Mouse (Mus musculus) heart, postnatal 0 days (tissue): ENCODE data around the gene Fam193b. TPM values are rescaled to one million over a fixed set of nuclear protein-coding genes. Genes with fewer than 3 reads are reported as not detected.

Experiments
- ATAC-seq: fragments of 200-750 bp; cut with Nextera tagmentation; 2 replicates; pipeline ENCODE4 v1.8.0; 2017; ENCODE audit warnings: low read depth, moderate number of reproducible peaks, moderate library complexity; ENCODE audit not compliant: insufficient read depth
- DNase-seq: peaks from one replicate; pipeline ENCODE4 v3.0.0-alpha.2; 2016; ENCODE audit warnings: low spot score
- H3K27ac ChIP-seq: fragments of 300-500 bp; sonication (generic); 2 replicates; pipeline ENCODE4 v1.5.1; 2014; ENCODE audit warnings: low read depth, mild to moderate bottlenecking
- H3K27me3 ChIP-seq: fragments of 300-500 bp; sonication (generic); 2 replicates; pipeline ENCODE4 v1.6.1; 2014; ENCODE audit warnings: low read length, mixed read lengths; ENCODE audit not compliant: control insufficient read depth, insufficient read depth
- H3K36me3 ChIP-seq: fragments of 300-500 bp; sonication (generic); replicated peaks from 2 replicates; pipeline ENCODE4 v1.6.1; 2014; ENCODE audit warnings: low read length, mixed read lengths; ENCODE audit not compliant: control insufficient read depth, insufficient read depth
- H3K4me1 ChIP-seq: fragments of 300-500 bp; sonication (generic); 2 replicates; pipeline ENCODE4 v1.6.1; 2014; ENCODE audit warnings: antibody characterized with exemption; ENCODE audit not compliant: control insufficient read depth, insufficient read depth
- H3K4me2 ChIP-seq: fragments of 300-500 bp; sonication (generic); 2 replicates; pipeline ENCODE4 v1.6.1; 2014; ENCODE audit warnings: low read depth, mild to moderate bottlenecking, low read length, moderate library complexity
- H3K4me3 ChIP-seq: fragments of 300-500 bp; sonication (generic); 2 replicates; pipeline ENCODE4 v1.5.1; 2014; ENCODE audit warnings: low read depth, low read length
- H3K9ac ChIP-seq: fragments of 300-500 bp; sonication (generic); replicated peaks from 2 replicates; pipeline ENCODE4 v1.6.1; 2014; ENCODE audit warnings: low read depth, low read length, mixed read lengths
- H3K9me3 ChIP-seq: fragments of 300-500 bp; sonication (generic); replicated peaks from 2 replicates; pipeline ENCODE4 v1.6.1; 2016; ENCODE audit warnings: low read length; ENCODE audit not compliant: control insufficient read depth
- CTCF ChIP-seq: IDR thresholded peaks from 2 replicates; pipeline ENCODE4 v1.5.1; 2016; ENCODE audit warnings: antibody characterized with exemption, control low read depth, low read depth
- EP300 ChIP-seq: IDR thresholded peaks from 2 replicates; pipeline ENCODE4 v1.6.1; 2016; ENCODE audit warnings: antibody characterized with exemption, low read depth
- WGBS: fragments of 180-500 bp; shearing (Covaris S2); extraction: QIAGEN DNeasy Blood & Tissue Kit; methylation state at CpG from one replicate; pipeline ENCODE4 v1.1.7; 2014; 5-methylcytosine and 5-hydroxymethylcytosine counted together
- polyA plus RNA-seq: library from polyadenylated mRNA; unstranded; fragments of >200 nt; fragmentation: Nextera tagmentation; extraction: Ambion mirVana; gene quantifications from 2 replicates; pipeline ENCODE4 v1.2.1, GENCODE M21; 2015
- total RNA-seq: library from RNA; depleted of rRNA; stranded (reverse); fragments of >200 nt; gene quantifications from 2 replicates; pipeline ENCODE4 v1.2.3, GENCODE M21; 2014; ENCODE audit warnings: low replicate concordance

Gene Fam193b
- total and polyA plus RNA-seq, 2 experiments from 2014 or later: 10.3 to 17.7 TPM

DNA sequence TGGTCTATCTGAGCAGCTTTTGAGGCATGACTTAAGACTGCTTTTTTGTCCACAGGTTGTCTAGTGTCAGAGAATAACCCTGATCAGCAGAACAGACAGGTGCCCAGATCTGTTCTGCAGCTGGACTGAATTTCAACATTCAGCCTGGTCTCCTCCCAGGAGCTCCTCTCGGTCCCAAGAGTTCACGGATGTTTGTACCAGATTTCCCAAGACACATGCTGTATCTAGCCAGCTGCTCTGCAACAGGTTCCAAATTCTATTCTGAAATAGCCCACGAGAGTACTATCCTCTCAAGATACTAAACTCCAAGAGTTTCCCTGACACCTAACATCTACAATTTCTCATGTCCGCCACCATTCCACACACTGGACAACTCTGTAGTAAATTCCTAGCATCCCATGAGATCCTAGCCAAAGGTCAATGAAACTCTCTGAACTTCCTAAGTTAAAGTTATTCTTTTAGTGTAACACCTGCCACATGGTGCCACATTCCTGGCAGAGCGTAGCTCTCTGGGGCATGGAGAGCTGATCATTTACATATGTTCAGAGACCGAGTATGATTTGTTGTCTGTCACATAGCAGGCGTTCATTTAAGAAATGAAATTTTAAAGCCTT is 7.5 kb downstream of the Fam193b start:
- ATAC-seq (no peak), DNase-seq (no peak)
- Histone ChIP-seq H3K4me3 (no peak overlapping the region), H3K9ac (no peak overlapping the region), H3K9me3 (no peaks in the 10 kb centered on the region), H3K27ac (no peak overlapping the region), H3K4me1 (no peaks in the 10 kb centered on the region), H3K36me3 (peaks cover 4% of the 10 kb centered on the region; the same call in 1 of the 2 replicates), H3K27me3 (no peaks in the 10 kb centered on the region), H3K4me2 (no peak overlapping the region)
- no peak for TF ChIP-seq EP300
- TF ChIP-seq CTCF: no peak
- 78% methylated on average over 7 of the region's 7 CpGs for WGBS

GRCm38 (mm10) chr13:55557499-55557898 is 13.4 kb downstream of the Fam193b start:
- no peak overlapping the region for H3K27ac ChIP-seq
- H3K9ac ChIP-seq: no peak overlapping the region
- no peaks in the 10 kb centered on the region for H3K4me1 ChIP-seq
- no peak overlapping the region for H3K4me2 ChIP-seq
- TF ChIP-seq EP300: no peak
- TF ChIP-seq CTCF: no peak
- H3K36me3 ChIP-seq: peaks cover 40% of the 10 kb centered on the region
- no peaks in the 10 kb centered on the region for H3K27me3 ChIP-seq
- H3K4me3 ChIP-seq: no peak overlapping the region
- ATAC-seq (no peak), DNase-seq (no peak)
- WGBS: 74% methylated on average over 6 of the region's 6 CpGs
- H3K9me3 ChIP-seq: no peaks in the 10 kb centered on the region

DNA sequence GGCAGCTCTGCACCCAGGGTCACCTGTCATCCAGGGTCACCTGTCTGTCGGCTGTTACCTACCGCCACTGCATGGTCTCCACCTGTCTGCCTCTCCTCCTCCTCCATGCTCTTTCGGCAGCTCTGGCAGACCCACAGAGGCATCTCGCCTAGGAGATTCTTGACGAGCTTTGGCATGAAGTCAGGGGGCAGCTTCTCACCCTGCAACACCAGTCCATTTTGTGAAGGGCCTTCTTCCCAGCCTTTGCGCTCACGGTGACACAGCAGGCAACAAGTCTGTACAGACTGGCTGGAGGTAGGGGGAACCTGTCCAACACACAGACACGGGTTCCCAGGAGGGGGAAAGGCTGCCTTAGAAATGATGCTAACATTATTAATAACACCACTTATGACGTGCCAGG is 15.0 kb downstream of the Fam193b start:
- Histone ChIP-seq H3K4me3 (no peak overlapping the region), H3K9me3 (no peaks in the 10 kb centered on the region), H3K36me3 (peaks cover 44% of the 10 kb centered on the region), H3K27ac (no peak overlapping the region), H3K27me3 (no peaks in the 10 kb centered on the region), H3K9ac (no peak overlapping the region), H3K4me1 (no peaks in the 10 kb centered on the region), H3K4me2 (no peak overlapping the region)
- ATAC-seq (no peak), DNase-seq (no peak)
- WGBS: 80% methylated on average over 9 of the region's 9 CpGs
- no peak for TF ChIP-seq EP300
- no peak for TF ChIP-seq CTCF

GRCm38 (mm10) chr13:55549061-55549460 is 21.9 kb downstream of the Fam193b start:
- H3K9me3 ChIP-seq: no peaks in the 10 kb centered on the region
- no peak overlapping the region for H3K4me3 ChIP-seq
- no peak overlapping the region for H3K27ac ChIP-seq
- TF ChIP-seq EP300: no peak
- TF ChIP-seq CTCF: no peak
- ATAC-seq: no peak
- no peak overlapping the region for H3K9ac ChIP-seq
- H3K4me1 ChIP-seq: no peaks in the 10 kb centered on the region
- DNase-seq: no peak
- H3K27me3 ChIP-seq: no peaks in the 10 kb centered on the region
- H3K36me3 ChIP-seq: peaks cover 84% of the 10 kb centered on the region
- H3K4me2 ChIP-seq: no peak overlapping the region
- WGBS: 77% methylated on average over 15 of the region's 15 CpGs

DNA sequence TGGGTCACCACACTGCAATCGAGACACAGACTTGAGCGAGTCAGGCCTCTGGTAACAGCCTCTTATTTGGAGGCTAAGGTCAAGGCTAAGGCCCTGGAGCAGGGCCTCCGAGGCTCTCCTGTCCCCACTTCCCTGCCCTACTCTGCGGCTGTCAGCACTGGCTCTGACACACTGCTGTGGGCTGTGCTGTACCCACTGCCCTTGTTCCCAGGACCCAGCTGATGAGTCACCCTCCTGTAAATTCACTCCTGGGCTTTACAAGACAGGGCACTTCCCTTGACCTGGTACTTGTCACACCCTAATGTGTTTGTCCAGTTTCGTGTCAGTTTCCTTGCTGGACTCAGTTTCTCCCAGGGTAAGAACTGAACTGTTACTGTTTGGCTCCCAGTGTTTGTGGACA is 22.5 kb downstream of the Fam193b start:
- Histone ChIP-seq H3K4me3 (no peak overlapping the region), H3K9me3 (no peaks in the 10 kb centered on the region), H3K9ac (no peak overlapping the region), H3K27ac (no peak overlapping the region), H3K4me1 (no peaks in the 10 kb centered on the region), H3K36me3 (peaks cover 84% of the 10 kb centered on the region), H3K27me3 (no peaks in the 10 kb centered on the region), H3K4me2 (no peak overlapping the region)
- 62% methylated on average over 5 of the region's 5 CpGs for WGBS
- TF ChIP-seq CTCF (no peak), EP300 (no peak)
- DNase-seq (no peak), ATAC-seq (no peak)

DNA sequence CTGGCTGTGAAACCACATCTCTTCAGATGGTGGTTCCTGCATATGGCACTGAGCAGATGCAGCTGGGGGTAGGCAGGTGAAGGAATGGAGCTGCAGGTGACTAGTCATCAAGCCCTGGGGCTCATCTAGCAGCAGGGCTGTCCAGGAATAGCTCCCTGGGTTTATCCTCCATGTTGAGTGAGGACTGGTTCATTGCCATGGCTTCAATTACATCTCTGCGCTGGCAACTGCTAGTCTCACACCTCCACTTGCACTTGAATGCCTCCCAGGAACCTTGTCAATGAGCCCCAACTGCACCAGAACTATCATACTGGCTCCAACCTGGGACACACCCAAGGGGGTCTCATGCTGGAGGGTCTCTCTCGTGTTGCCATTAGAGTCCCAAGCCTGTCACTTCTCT is 23.0 kb downstream of the Fam193b start:
- DNase-seq: no peak

More for the DNA sequence above, 23.0 kb downstream of the Fam193b start:
- H3K4me3 ChIP-seq: no peak overlapping the region
- 91% methylated on average over 2 of the region's 2 CpGs for WGBS
- no peaks in the 10 kb centered on the region for H3K9me3 ChIP-seq
- H3K36me3 ChIP-seq: peaks cover 84% of the 10 kb centered on the region
- H3K4me2 ChIP-seq: no peak overlapping the region
- H3K27me3 ChIP-seq: no peaks in the 10 kb centered on the region
- no peaks in the 10 kb centered on the region for H3K4me1 ChIP-seq
- ATAC-seq: no peak
- TF ChIP-seq CTCF: no peak
- no peak for TF ChIP-seq EP300
- H3K9ac ChIP-seq: no peak overlapping the region
- H3K27ac ChIP-seq: no peak overlapping the region
